Mouse (Mus musculus) mesoderm, embryonic 11.5 days (tissue): ENCODE data around the gene Rtl1.

ENCODE experiments used
- DNase-seq: peaks from one replicate; pipeline ENCODE4 v3.0.0-alpha.2; 2012; ENCODE audit warnings: low read depth, low spot score

Gene Rtl1

DNA sequence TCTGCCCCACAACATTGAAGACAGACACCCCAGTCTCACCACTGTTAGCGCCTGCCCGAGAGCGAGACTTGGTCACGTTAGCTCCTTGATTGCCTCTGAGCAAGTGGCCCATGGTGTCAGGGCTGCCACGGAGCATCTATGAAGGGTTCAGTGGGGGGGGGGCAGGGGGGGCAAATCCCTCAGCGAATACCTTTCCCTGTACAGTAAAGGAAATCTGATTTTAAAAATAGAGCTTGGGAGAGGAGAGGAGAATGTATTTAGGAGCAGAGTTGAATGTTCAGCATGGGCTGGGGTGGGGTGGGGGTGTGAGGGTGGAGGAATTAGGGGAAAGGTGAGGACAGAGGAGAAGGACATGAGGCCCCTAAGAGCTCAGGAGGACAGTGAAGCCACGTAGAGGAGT, at the start of gene Rtl1:
TSS of gene Rtl1 (minus strand) at position 101 of the 400 bp plus-strand sequence.
- DNase-seq = no peak

DNA sequence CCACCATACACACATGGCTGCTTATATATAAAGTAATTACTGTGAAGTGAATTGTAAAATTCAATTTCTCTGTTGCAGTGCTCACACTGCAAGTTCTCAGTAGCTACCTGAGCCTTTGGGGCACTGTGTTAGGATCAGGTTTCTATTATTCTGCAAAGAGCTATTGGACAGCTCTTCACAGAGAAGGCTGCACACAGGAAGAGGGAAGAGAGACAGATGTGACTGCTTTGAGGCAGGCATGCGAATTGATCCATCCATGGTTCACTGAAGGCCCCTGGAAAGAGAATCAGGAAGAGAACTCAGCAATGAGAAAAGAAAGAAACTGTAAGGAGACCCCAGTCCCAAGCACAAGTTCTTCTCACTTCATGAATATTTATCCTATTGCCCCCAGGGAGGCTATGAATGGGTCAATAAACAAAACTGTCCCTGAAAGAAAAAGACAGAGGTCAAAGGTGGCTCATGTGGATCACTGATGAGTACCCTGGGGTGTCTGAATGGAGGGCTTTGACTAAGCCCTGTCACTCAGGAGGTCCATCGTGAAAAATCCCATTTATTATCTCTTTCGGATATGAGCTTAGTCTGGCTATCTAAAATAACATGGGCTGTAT, 40.5 kb upstream of the Rtl1 start:
- peak; percentile 68 for DNase-seq

DNA sequence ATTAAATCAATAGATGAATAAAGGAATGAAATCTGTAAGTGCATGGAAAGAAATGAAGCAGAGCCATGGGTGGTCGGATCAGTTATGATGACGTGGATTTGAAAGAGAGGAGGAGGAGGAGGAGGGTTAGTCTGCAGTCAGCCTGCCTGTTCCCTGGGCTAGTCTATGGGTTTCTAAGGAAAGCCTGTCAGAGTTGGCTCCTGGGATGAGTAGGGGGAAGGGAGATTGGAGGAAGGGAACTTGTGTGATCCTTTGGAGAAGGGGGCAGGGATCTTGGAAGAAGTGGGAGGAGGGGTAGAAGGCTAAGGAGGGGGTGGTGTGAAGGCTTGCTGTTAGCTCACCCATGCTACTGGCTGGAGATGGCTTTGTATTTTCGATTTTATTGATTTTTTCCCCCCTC, 31.9 kb upstream of the Rtl1 start:
- DNase-seq = no peak

DNA sequence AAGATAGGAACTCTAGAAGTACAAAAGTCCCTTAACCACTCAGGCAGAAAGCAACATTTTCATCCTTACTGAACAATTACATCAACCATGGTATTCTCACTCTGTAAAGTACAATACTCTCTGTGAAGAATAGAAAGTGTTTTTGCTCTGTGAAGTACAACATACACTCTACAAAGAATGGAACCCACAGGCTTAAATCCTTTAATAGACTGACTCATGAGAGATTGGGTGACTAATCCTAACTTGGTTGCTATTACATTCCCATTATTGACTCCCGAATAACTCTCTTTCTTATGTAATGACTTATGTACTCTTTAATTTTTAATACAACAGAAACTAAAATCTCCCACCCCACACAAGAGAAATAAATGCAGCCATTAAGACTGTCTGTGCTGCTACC, 28.8 kb upstream of the Rtl1 start:
- no peak for DNase-seq

DNA sequence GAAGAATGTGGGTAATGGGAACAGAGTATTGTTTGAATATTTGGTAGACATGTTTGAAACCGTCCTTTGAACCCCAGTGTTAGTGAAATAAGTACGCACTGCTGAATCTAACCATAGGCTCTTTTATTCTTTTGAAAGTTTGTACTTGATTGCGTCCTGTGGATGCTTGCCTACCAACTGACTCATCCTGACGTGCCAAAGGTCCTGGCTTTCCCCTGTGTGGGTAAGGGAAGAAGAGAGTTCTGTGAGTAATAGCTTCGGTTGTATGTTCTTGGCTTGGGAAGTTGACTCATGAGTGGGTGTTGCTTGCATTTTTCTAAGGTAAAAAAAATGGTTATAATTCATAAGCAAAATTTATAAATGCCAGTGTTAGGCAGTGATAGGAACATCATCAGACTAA, 26.8 kb upstream of the Rtl1 start:
- no peak for DNase-seq

DNA sequence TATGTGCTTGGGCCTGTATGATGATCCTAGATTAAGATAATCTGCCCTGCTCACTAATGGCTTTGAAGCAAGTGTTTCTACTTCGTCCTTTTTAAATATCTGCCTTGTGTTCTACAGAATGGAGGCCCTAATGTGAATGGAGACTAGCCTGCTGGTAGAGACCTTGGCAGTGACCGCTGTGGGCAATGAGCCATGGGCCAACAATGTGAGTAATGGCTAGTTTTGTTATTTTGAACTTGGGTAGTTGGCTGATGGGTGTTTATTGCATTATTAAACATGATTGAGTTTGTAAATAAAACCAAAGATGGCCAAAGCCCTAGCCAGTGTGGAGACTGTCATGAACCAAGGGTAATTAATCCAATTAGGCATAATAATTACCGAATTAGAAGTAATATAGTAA, 20.1 kb upstream of the Rtl1 start:
- no peak for DNase-seq

DNA sequence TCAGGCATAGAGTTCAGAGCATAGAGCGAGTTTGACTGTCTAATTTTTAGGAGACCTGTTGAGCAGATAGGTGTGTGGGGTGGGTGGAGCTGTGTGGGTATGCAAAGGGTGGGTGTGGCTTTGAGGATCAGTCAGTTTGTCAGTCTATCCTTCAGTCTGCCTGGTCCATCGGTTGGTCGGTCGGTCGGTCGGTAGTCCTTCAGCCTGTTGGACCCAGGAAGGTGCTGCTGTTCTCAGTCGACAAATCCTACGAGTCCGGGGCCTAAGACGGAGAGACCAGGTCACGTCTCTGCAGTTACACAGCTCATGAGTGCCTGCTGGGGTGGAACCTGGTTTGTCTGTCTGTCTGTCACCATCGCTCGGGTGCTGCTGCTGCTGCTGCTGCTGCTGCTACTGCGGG, 17.9 kb upstream of the Rtl1 start:
- DNase-seq = no peak

DNA sequence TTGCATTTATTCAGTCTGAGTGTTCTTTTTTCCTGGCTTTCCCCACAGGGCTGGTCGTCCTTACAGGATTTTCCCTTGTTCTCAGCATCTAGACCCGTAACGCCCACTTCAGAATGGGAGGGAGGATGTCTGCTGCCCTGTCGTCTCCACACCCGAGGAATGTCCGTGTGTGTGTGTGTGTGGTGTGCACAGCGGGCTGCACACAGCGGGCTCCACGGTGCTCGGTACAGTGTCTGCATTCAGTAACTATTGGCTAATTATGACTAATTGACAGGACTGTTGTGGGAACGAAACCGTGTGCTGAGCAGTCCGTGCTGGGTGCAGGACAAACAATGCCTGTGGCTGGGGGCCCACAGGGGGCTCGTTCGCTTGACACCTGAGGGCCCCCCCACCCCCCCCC, 17.0 kb upstream of the Rtl1 start:
- no peak for DNase-seq

DNA sequence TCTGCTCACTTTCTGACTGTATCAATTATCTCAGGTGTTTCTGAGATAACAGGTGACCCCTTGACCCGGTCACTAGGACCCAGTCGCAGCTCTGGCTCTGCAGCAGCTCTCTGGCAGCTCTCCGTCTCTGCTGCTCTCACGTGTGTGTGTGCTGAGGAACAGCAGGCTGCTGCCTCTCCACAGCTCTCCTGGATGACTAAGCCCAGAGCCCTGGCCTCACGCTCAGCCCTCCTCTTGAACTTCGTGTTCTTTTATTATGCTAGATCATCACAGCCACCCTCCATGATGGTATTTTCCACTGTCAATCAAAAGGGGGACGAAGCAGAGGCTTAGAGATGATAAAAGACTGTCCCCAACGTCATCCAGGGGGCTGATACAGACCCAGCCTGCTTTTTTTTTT, 15.2 kb upstream of the Rtl1 start:
- no peak for DNase-seq

DNA sequence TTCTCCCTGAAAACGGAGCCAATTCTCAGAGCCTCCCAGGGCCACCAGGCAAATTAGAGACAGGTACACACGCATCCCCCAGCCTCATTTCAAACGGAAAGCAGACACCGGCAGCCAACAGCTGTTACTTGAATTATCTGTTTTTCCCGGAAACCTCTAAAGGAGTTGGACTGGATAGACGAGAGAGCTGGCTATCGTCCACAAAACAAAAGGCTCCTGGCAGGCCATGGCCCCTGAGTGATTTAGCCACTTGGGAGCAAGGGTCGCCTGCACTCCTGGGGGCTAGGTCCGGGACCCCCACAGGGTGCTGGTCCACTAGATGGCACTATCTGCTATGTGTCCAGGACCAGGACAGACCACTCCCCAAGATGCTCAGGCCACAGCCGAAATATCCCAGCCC, 14.3 kb upstream of the Rtl1 start:
- no peak for DNase-seq

DNA sequence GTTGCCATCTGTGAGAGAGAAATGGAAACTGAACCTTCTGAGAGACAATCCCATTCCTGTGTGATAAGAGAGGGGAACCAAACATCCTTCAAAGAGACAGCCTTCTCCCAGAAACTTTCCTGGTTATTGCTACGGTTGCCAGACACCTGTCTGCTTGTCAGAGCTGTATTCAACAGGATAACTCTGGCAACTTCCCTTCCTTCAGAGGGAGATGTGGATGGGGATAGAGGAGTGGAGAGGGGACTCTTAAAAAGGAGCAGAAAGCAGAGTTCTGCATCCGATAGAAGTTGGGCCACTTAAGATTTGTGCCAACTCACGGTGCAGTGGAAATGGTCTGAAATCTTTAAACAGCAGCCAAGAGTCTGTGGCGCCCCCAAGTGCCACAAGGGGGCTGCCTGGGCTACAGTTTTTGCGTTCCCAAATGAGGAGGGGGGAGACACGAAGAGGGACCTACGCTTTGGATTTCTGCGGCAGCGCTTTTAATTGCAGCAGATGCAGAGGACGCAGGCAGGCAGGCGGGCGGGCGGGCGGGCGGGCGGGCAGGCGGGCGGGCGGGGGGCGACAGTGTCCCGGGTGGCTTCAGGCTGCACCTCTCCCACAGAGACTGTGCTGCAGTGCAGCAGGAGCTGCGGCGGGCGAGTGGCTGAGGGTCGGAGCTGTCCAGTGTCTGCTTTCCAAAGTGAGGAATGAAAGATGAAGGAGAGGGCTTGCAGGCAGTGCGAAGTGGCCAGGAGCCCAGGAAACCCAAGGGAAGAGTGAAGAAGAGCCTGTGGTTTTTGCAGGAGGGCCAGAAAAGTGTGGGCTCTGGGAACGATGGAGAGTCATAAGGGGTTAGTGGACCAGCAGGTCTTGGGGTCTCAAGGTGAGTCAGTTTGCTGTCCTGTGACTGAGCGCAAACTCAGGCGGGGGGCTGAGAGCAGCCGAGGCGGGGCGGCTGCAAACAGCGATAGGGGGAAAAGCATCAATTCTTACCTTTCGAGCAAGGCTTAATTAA, 12.6 kb upstream of the Rtl1 start:
- no peak for DNase-seq

DNA sequence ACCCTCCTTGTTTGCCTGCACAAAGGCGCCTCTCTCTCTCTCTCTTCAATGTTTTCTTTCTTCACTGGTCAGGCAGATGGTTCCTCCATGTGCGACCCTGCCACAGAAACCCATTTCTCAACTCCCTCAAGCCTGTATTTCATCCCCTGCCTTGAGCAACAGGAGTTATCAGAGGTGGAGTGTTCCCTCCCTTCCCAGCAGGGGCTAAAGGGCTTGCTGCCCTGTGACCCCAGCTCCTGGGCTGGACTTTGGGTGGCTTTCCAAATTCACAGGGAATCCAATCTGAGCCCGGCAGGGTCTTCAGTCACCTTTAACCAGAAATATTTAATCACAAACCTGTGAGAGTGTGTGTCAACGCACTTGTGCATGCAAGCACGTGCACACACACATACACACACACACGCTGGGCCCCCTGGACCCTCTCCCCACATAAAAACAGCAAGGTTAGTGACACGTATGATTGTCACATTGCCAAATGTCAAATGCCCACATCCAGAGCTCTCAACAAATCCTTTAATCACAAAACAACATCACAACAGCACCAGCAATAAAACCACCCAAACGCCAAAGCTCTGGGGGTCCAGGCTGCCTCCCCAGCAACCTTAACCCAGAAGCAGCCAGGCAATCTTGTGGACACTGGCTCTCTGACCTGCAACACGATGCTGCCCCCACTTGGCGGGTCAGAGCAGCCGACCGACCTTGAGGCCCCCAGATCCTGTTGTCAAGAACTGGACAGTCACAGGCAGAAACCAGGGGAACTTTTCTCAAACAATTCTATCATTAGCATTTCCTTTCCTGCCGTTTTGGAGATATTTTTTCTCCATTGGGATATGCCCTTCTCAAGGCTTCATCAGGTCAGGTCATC, 8.7 kb upstream of the Rtl1 start:
- DNase-seq = no peak

DNA sequence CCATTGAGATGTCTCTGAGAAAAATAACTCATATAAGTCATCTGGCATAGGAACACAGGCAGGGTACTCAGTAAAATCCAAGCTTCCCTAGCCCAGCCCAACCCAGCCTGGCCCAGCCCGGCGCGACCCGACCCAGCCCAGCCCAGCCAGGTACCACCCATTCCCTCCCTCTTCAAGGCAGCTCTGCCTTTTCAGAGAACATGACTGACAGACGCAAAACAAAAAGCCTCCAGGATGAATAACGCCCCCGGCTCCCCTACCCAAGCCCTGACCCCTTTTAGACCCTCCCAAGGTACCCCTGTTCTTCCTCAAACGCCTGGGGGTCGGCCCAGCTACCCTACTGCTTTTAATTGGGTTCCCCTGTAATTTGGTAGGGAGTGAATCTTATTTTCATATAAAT, 7.8 kb upstream of the Rtl1 start:
- DNase-seq = no peak

DNA sequence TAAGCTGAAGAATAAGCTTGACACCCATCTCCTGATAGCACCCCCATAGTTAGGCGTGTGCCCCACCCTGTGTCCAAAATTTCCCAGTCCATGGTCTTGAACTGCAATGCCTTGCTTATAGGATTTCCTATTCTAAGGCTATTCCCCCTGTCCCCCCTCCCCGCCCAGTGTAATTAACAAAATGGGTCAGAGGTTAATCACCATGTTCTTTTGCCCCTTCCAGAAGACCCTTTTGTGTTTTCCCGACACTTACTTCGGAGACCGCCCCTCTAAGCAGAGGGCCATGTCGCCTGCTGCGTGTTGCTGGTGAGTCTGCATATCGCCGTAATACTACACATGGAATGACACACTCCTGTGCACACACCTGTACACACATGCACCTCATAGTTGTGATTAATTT, 7.1 kb upstream of the Rtl1 start:
- no peak for DNase-seq

DNA sequence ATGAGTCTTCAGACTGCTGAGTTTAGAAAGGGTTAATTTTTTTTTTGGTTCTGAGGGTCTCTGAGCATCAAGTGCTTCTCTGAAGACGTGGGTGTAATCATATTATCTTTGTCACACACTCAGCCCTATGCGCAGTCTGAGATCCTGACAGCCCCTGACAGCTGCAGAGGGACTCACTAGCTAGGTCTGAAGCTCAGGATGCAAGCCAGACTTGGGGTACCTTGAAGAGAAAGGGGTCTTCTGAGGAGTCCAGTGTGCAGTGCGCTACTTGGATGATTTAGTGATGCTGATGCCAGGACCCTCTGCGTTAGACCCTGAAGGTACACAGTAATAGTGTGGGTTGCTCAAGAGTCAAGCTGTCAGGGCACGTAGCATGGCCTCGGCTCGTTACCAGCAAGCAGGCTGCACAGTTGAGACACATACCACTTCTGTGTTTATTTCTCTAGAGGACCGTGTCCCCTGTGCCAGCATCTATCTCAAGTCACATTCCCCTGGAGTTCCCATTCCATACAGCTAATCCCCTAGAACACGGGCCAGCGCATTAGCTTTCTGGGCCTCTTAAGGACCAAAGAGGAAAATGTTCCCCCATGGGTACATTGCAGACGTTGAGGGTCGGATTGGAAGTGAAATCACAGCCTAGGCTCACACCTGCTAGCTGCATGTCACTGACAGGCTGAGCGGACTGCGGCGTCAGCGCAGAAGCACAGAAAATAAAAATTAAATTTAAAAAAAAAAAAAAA, 5.0 kb upstream of the Rtl1 start:
- DNase-seq = no peak

DNA sequence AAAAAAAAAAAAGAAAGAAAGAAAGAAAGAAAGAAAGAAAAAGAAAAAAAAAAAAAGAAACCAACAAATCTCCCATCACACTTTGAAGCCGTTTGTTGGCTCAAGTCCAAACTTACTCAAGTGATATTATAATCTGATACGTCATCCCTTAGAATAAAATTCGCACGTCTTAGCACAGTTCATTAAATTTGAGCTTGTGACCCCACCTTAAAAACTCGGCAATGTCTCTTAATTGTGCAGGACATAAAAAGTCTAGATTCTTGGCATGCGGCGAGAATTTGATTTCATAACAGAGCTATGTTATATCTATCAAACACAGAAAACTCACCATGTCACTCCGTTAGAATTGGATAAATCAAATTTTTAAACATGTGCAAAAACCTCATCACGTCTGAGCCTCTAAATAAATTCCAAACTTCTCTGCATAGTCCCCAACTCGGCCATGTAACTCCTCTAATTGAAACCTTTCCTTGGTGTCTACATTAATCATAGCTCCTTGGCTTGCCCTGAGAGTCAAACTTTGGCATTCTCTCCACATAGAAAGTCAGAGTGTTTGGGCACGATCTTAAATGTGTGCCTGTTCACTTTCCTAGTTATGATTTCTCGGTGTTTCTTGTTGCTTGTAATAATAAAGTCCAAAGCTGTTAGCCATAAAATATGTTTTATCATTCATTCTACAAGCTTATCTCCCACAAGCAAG, 1.4 kb downstream of the Rtl1 start:
- DNase-seq = no peak

DNA sequence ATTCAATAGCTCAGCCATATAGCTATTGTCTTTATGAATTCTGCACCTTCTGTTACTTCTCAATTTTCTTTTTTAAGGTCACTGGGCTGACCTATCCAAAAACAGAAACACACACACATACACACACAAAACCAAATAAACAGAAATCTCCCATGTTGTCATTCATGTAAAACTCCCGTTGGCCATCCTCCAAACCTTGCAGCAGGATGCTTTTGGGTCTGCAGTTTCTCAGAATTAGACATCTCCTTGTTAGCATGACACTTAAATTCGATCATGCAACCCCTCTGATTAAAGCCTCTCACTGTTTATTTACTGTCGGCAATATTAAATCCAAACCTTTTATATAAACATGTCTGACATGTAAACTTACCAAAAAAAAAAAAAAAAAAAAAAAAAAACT, 3.4 kb downstream of the Rtl1 start:
- DNase-seq = no peak

DNA sequence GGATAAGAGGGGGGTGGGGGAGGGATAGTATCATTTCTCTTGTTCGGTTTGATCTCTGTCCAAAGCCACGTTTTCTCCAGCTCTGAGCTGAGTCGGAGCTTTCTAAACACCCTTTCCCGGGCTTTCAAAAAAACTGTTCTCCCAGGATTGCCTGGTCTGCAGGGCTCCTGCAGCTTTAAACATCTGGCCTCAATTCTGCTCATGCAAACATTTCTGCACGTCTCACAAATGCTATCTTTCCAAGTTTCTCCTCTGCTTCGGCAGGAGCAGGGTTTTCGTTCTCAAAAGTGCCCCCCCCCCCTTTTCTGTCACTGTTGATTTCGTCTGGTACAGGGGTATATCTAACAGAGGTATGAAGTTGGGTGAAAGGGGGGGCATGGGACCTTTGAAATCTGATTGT, 3.9 kb downstream of the Rtl1 start:
- no peak for DNase-seq

DNA sequence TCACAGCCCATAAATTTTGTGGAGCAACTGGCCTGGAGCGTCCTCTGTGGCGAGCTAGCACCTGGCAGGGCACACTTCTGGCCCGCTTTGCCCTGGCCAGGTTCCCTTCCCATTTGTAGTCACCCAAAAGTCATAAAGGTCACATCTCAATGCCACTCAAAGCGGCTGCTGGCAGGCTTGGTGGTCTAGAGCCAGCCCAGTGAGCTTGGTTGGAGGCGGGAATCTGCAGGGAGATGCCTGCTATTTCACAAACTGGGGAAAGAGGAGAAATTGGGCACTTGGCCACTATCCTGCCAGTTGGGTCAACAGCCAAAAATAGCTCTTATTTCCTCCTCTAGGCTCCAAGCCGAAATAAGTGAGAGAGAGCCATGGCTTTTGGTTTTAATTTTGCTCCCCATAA, 4.4 kb downstream of the Rtl1 start:
- DNase-seq = no peak

DNA sequence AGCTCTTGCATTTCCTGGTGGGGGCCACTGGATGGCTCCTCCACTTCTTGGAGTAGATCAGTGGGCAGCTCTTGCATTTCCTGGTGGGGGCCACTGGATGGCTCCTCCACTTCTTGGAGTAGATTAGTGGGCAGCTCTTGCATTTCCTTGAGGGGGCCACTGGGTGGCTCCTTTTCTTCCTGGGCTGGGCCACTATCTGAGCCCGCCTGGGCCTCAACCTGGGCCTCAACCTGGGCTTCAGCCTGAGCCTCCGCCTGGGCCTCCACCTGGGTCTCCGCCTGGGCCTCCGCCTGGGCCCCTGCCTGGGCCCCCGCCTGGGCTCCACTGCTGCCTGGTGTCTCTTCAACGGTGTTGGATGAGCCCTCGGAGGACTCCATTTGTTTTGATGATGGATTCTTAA, 5.2 kb downstream of the Rtl1 start:
- DNase-seq = no peak

DNA sequence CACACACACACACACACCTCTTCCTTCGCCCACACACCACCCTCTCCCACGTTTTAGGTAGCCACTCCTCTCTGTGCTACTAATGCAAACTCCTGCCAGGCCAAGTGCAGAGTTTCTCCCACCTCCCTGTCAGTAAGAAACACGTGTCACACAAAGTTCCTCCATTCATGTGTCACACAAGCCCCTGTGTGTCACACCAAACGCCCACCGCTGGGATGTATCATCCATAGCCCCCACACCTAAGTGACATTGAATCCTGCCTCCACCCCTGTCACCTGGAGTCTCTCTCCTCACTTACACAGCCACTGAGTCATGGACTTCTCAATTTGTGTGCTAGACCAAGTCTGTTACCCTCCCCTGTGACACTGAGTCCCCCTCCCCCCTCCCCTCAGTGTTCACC, 17.9 kb downstream of the Rtl1 start:
- DNase-seq = no peak
